23 mouse cellular contexts compared by ENCODE assay signal in the genomic region with DNA sequence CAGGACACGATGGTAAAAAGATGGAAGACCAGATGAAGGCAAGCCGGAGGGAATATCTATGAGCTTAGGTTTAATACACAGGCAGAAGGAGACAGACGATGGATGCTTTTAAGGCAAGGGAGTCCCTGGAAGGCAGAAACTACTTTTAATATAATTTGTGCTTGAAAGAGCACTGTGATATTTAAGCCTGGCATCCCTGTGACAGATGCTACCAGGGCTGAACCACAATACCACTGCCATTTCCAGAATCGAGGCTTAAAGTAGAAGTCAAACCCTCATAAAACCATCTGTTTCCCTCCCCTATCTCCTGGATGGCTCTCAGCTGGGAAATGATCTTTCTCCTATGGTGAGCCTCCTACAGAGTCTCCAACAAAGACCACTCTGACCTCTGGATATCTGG.
DNase-seq lines count a peak whose midpoint lies in the region; ATAC-seq and TF ChIP-seq lines count a peak whose summit lies in the region.
"Had no signal": no experiment of that assay in that cellular context is flagged by ENCODE, and none has a peak within 500 bp of the region (broad histone marks: within the 10 kb centered on the region; RNA-seq: fewer than 3 reads in every experiment).

No protein-coding gene starts in this region.

- H3K27me3 ChIP-seq in stomach, embryonic 16.5 days (ENCODE audit: control insufficient read depth, insufficient read depth, low read length) = no peaks in the 10 kb centered on the region
- H3K27me3 ChIP-seq: embryonic facial prominence, embryonic 12.5 days; forebrain, embryonic 13.5 days; hindbrain, embryonic 13.5 days; intestine, embryonic 15.5 days had no signal

- WGBS in stomach, embryonic 16.5 days = 38% methylated on average over 4 of the region's 4 CpGs

- H3K4me2 ChIP-seq in stomach, embryonic 16.5 days (ENCODE audit: low read depth, low read length) = no peak overlapping the region
- H3K4me2 ChIP-seq: embryonic facial prominence, embryonic 12.5 days; forebrain, embryonic 13.5 days; heart, embryonic 11.5 days; hindbrain, embryonic 13.5 days; intestine, embryonic 15.5 days had no signal

- H3K36me3 ChIP-seq in stomach, embryonic 16.5 days (ENCODE audit: control insufficient read depth, insufficient read depth, low read length) = no peaks in the 10 kb centered on the region
- H3K36me3 ChIP-seq: embryonic facial prominence, embryonic 12.5 days; forebrain, embryonic 10.5 days; hindbrain, embryonic 10.5 days; hindbrain, embryonic 13.5 days; intestine, embryonic 15.5 days had no signal

- no peak overlapping the region for H3K4me3 ChIP-seq in stomach, embryonic 16.5 days (replicated peaks; ENCODE audit: low read length)
- no peak overlapping the region for H3K4me3 ChIP-seq in gastrocnemius, adult 2 months
- H3K4me3 ChIP-seq: embryonic facial prominence, embryonic 12.5 days; forebrain, embryonic 10.5 days; forebrain, embryonic 13.5 days; hindbrain, embryonic 10.5 days; hindbrain, embryonic 13.5 days; intestine, embryonic 15.5 days had no signal

- DNase-seq in heart, adult 11 months = peak; percentile 27
- no peak for DNase-seq in heart, postnatal 36 days
- peak; percentile 59 for DNase-seq in brain, adult 2 months (ENCODE audit: low read depth, low spot score)
- no peak for DNase-seq in gastrocnemius, adult 2 months
- DNase-seq: adrenal gland, adult 2 months; adrenal gland, postnatal 14 days; cerebellum, adult 11-12 months; cerebellum, adult 8-10 months; cerebellum, postnatal 10 days; cerebellum, postnatal 36 days; gastrocnemius, postnatal 10 days; gastrocnemius, postnatal 36 days had no signal

- H3K27ac ChIP-seq in stomach, embryonic 16.5 days (ENCODE audit: low read length) = peak overlapping the region; percentile 50
- H3K27ac ChIP-seq in gastrocnemius, adult 2 months = no peak overlapping the region
- H3K27ac ChIP-seq: forebrain, embryonic 10.5 days; forebrain, embryonic 13.5 days; hindbrain, embryonic 10.5 days; hindbrain, embryonic 13.5 days; intestine, embryonic 15.5 days had no signal

- no peaks in the 10 kb centered on the region for H3K9me3 ChIP-seq in stomach, embryonic 16.5 days (replicated peaks; ENCODE audit: control insufficient read depth, low read length)
- H3K9me3 ChIP-seq: embryonic facial prominence, embryonic 12.5 days; forebrain, embryonic 10.5 days; forebrain, embryonic 13.5 days; hindbrain, embryonic 10.5 days; hindbrain, embryonic 13.5 days; intestine, embryonic 15.5 days had no signal

- H3K4me1 ChIP-seq in stomach, embryonic 16.5 days (ENCODE audit: control insufficient read depth, insufficient read depth, low read length) = no peaks in the 10 kb centered on the region
- H3K4me1 ChIP-seq: embryonic facial prominence, embryonic 12.5 days; forebrain, embryonic 13.5 days; hindbrain, embryonic 10.5 days; hindbrain, embryonic 13.5 days; intestine, embryonic 15.5 days had no signal

- ATAC-seq in common myeloid progenitor, adult 5-6 weeks (replicated peaks; ENCODE audit: low read depth, poor library complexity, severe bottlenecking) = 0 out of 2 replicates have a peak, but pooled peaks have one; percentile 15
- ATAC-seq in stomach, embryonic 16.5 days (ENCODE audit: insufficient read depth, low FRiP score) = no peak
- ATAC-seq: forebrain, embryonic 13.5 days; forebrain, embryonic 16.5 days; hindbrain, embryonic 16.5 days; intestine, embryonic 15.5 days had no signal

- intact Hi-C loops in heart, postnatal 36 days (cut with DNase I) = no loop called here
- intact Hi-C loops in gastrocnemius, adult 2 months (cut with DNase I) = no loop called here

- no peak for TF ChIP-seq CTCF in gastrocnemius, adult 2 months (IDR thresholded peaks at IDR 0.05)

- H3K9ac ChIP-seq in stomach, embryonic 16.5 days (ENCODE audit: low read length) = no peak overlapping the region
- H3K9ac ChIP-seq: embryonic facial prominence, embryonic 12.5 days; forebrain, embryonic 13.5 days; hindbrain, embryonic 13.5 days; intestine, embryonic 15.5 days had no signal

Comparison
In these comparisons a context has a peak if more than half of its experiments do, and no peak if none do; other contexts are left out.
1. DNase-seq: peak in heart, adult 11 months (single experiment) and brain, adult 2 months (single experiment); none in heart, postnatal 36 days (0 of 2) and gastrocnemius, adult 2 months (single experiment).